Mouse (Mus musculus) heart, postnatal 0 days (tissue): ENCODE measurements around the gene Stac2.

ENCODE experiments used
- CTCF ChIP-seq: IDR thresholded peaks from 2 replicates; pipeline ENCODE4 v1.5.1; 2016; ENCODE audit warnings: antibody characterized with exemption, control low read depth, low read depth
- EP300 ChIP-seq: IDR thresholded peaks from 2 replicates; pipeline ENCODE4 v1.6.1; 2016; ENCODE audit warnings: antibody characterized with exemption, low read depth

- TF ChIP-seq EP300 (no peak), CTCF (no peak)
Measured at GRCm38 (mm10) chr11:98005076-98005475, 48.2 kb downstream of the Stac2 start.
